Mouse (Mus musculus): ENCODE measurements around the gene Grm2. TPM values are rescaled to one million over a fixed set of nuclear protein-coding genes. Genes with fewer than 3 reads are reported as not detected.
"Not testable (repeated sequence)": the region's sequence is repeated elsewhere in the genome, so short reads cannot be mapped to it uniquely, and the experiment has no call there.

Gene Grm2
- total and polyA plus RNA-seq, 2 experiments = not detected

- no peaks in the 10 kb centered on the region for H3K36me3 ChIP-seq (ENCODE audit: control insufficient read depth, insufficient read depth, low read length)
- 0 out of 2 replicates have a peak, but pooled peaks cover 2% of the 10 kb centered on the region for H3K27me3 ChIP-seq (ENCODE audit: control insufficient read depth, insufficient read depth, low read length)
- H3K27ac ChIP-seq (replicated peaks; ENCODE audit: insufficient read depth, low read depth, low read length) = no peak overlapping the region
- DNase-seq (ENCODE audit: extremely low read depth, low read depth, low spot score) = no peak
- H3K4me3 ChIP-seq (ENCODE audit: insufficient read depth, low read depth, low read length) = no peak overlapping the region
- H3K79me2 ChIP-seq (ENCODE audit: control insufficient read depth, insufficient read depth, low read length) = no peaks in the 10 kb centered on the region
- H3K9ac ChIP-seq (ENCODE audit: low read depth, low read length) = no peak overlapping the region
- H3K4me1 ChIP-seq (ENCODE audit: control insufficient read depth, insufficient read depth, low read length) = no peaks in the 10 kb centered on the region
- TF ChIP-seq POLR2A (IDR thresholded peaks at IDR 0.05; ENCODE audit: extremely low read depth, insufficient read depth, low read length) (no peak), CTCF (IDR thresholded peaks at IDR 0.05; ENCODE audit: low read depth, low read length) (no peak)
- WGBS = 79% methylated on average over 9 of the region's 9 CpGs
Observed at GRCm38 (mm10) chr9:106645684-106646271, 10.1 kb downstream of the Grm2 start.

GRCm38 (mm10) chr9:106643787-106644186 lies 12.1 kb downstream of the Grm2 start:
- no peak for DNase-seq (ENCODE audit: extremely low read depth, low read depth, low spot score)
- H3K4me1 ChIP-seq (ENCODE audit: control insufficient read depth, insufficient read depth, low read length) = no peaks in the 10 kb centered on the region
- no peak for TF ChIP-seq POLR2A (IDR thresholded peaks at IDR 0.05; ENCODE audit: extremely low read depth, insufficient read depth, low read length)
- TF ChIP-seq CTCF (IDR thresholded peaks at IDR 0.05; ENCODE audit: low read depth, low read length) = peak; percentile 28; the same call in 1 of the 2 replicates
- no peak overlapping the region for H3K9ac ChIP-seq (ENCODE audit: low read depth, low read length)
- no peaks in the 10 kb centered on the region for H3K36me3 ChIP-seq (ENCODE audit: control insufficient read depth, insufficient read depth, low read length)
- H3K27me3 ChIP-seq (ENCODE audit: control insufficient read depth, insufficient read depth, low read length) = 0 out of 2 replicates have a peak, but pooled peaks cover 2% of the 10 kb centered on the region
- H3K79me2 ChIP-seq (ENCODE audit: control insufficient read depth, insufficient read depth, low read length) = no peaks in the 10 kb centered on the region
- no peak overlapping the region for H3K4me3 ChIP-seq (ENCODE audit: insufficient read depth, low read depth, low read length)
- H3K27ac ChIP-seq (replicated peaks; ENCODE audit: insufficient read depth, low read depth, low read length) = no peak overlapping the region
- WGBS = 67% methylated on average over 6 of the region's 6 CpGs

GRCm38 (mm10) chr9:106643128-106643527 lies 12.8 kb downstream of the Grm2 start:
- H3K79me2 ChIP-seq (ENCODE audit: control insufficient read depth, insufficient read depth, low read length) = no peaks in the 10 kb centered on the region
- no peaks in the 10 kb centered on the region for H3K4me1 ChIP-seq (ENCODE audit: control insufficient read depth, insufficient read depth, low read length)
- TF ChIP-seq CTCF (IDR thresholded peaks at IDR 0.05; ENCODE audit: low read depth, low read length) (peak; percentile 99), POLR2A (IDR thresholded peaks at IDR 0.05; ENCODE audit: extremely low read depth, insufficient read depth, low read length) (no peak)
- H3K27me3 ChIP-seq (ENCODE audit: control insufficient read depth, insufficient read depth, low read length) = 0 out of 2 replicates have a peak, but pooled peaks cover 2% of the 10 kb centered on the region
- no peaks in the 10 kb centered on the region for H3K36me3 ChIP-seq (ENCODE audit: control insufficient read depth, insufficient read depth, low read length)
- H3K9ac ChIP-seq (ENCODE audit: low read depth, low read length) = no peak overlapping the region
- WGBS = 23% methylated on average over 7 of the region's 7 CpGs
- no peak overlapping the region for H3K4me3 ChIP-seq (ENCODE audit: insufficient read depth, low read depth, low read length)
- no peak overlapping the region for H3K27ac ChIP-seq (replicated peaks; ENCODE audit: insufficient read depth, low read depth, low read length)
- DNase-seq (ENCODE audit: extremely low read depth, low read depth, low spot score) = peak; percentile 90

GRCm38 (mm10) chr9:106641346-106641745 lies 14.5 kb downstream of the Grm2 start:
- 67% methylated on average over 5 of the region's 5 CpGs for WGBS
- no peak overlapping the region for H3K27ac ChIP-seq (replicated peaks; ENCODE audit: insufficient read depth, low read depth, low read length)
- H3K9ac ChIP-seq (ENCODE audit: low read depth, low read length) = no peak overlapping the region
- no peaks in the 10 kb centered on the region for H3K4me1 ChIP-seq (ENCODE audit: control insufficient read depth, insufficient read depth, low read length)
- no peaks in the 10 kb centered on the region for H3K36me3 ChIP-seq (ENCODE audit: control insufficient read depth, insufficient read depth, low read length)
- H3K27me3 ChIP-seq (ENCODE audit: control insufficient read depth, insufficient read depth, low read length) = no peaks in the 10 kb centered on the region
- no peak for TF ChIP-seq CTCF (IDR thresholded peaks at IDR 0.05; ENCODE audit: low read depth, low read length)
- TF ChIP-seq POLR2A (IDR thresholded peaks at IDR 0.05; ENCODE audit: extremely low read depth, insufficient read depth, low read length) = no peak
- H3K79me2 ChIP-seq (ENCODE audit: control insufficient read depth, insufficient read depth, low read length) = no peaks in the 10 kb centered on the region
- H3K4me3 ChIP-seq (ENCODE audit: insufficient read depth, low read depth, low read length) = no peak overlapping the region
- DNase-seq (ENCODE audit: extremely low read depth, low read depth, low spot score) = no peak

- WGBS = 92% methylated on average over 8 of the region's 8 CpGs
- TF ChIP-seq POLR2A (IDR thresholded peaks at IDR 0.05; ENCODE audit: extremely low read depth, insufficient read depth, low read length) (no peak), CTCF (IDR thresholded peaks at IDR 0.05; ENCODE audit: low read depth, low read length) (no peak)
- no peak for DNase-seq (ENCODE audit: extremely low read depth, low read depth, low spot score)
- no peak overlapping the region for H3K27ac ChIP-seq (replicated peaks; ENCODE audit: insufficient read depth, low read depth, low read length)
- H3K79me2 ChIP-seq (ENCODE audit: control insufficient read depth, insufficient read depth, low read length) = no peaks in the 10 kb centered on the region
- H3K9ac ChIP-seq (ENCODE audit: low read depth, low read length) = no peak overlapping the region
- no peak overlapping the region for H3K4me3 ChIP-seq (ENCODE audit: insufficient read depth, low read depth, low read length)
- no peaks in the 10 kb centered on the region for H3K4me1 ChIP-seq (ENCODE audit: control insufficient read depth, insufficient read depth, low read length)
- no peaks in the 10 kb centered on the region for H3K36me3 ChIP-seq (ENCODE audit: control insufficient read depth, insufficient read depth, low read length)
- no peaks in the 10 kb centered on the region for H3K27me3 ChIP-seq (ENCODE audit: control insufficient read depth, insufficient read depth, low read length)
Observed at GRCm38 (mm10) chr9:106638154-106638553, 17.7 kb downstream of the Grm2 start.

- H3K36me3 ChIP-seq (ENCODE audit: control insufficient read depth, insufficient read depth, low read length) = no peaks in the 10 kb centered on the region
Observed at GRCm38 (mm10) chr9:106632185-106632584, 23.7 kb downstream of the Grm2 start.

GRCm38 (mm10) chr9:106627796-106628195 lies 28.1 kb downstream of the Grm2 start:
- H3K36me3 ChIP-seq (ENCODE audit: control insufficient read depth, insufficient read depth, low read length); DNase-seq (ENCODE audit: extremely low read depth, low read depth, low spot score); H3K27ac ChIP-seq (replicated peaks; ENCODE audit: insufficient read depth, low read depth, low read length); H3K9ac ChIP-seq (ENCODE audit: low read depth, low read length); H3K4me1 ChIP-seq (ENCODE audit: control insufficient read depth, insufficient read depth, low read length); H3K27me3 ChIP-seq (ENCODE audit: control insufficient read depth, insufficient read depth, low read length); H3K4me3 ChIP-seq (ENCODE audit: insufficient read depth, low read depth, low read length); H3K79me2 ChIP-seq (ENCODE audit: control insufficient read depth, insufficient read depth, low read length): not testable (repeated sequence)
- 45% methylated on average over 8 of the region's 8 CpGs for WGBS

More at GRCm38 (mm10) chr9:106632185-106632584, 23.7 kb downstream of the Grm2 start:
- DNase-seq (ENCODE audit: extremely low read depth, low read depth, low spot score) = no peak
- WGBS = 51% methylated on average over 5 of the region's 5 CpGs
- Histone ChIP-seq H3K27ac (replicated peaks; ENCODE audit: insufficient read depth, low read depth, low read length) (no peak overlapping the region), H3K27me3 (ENCODE audit: control insufficient read depth, insufficient read depth, low read length) (no peaks in the 10 kb centered on the region), H3K4me1 (ENCODE audit: control insufficient read depth, insufficient read depth, low read length) (no peaks in the 10 kb centered on the region), H3K9ac (ENCODE audit: low read depth, low read length) (no peak overlapping the region), H3K4me3 (ENCODE audit: insufficient read depth, low read depth, low read length) (no peak overlapping the region), H3K79me2 (ENCODE audit: control insufficient read depth, insufficient read depth, low read length) (no peaks in the 10 kb centered on the region)
- TF ChIP-seq POLR2A (IDR thresholded peaks at IDR 0.05; ENCODE audit: extremely low read depth, insufficient read depth, low read length) (no peak), CTCF (IDR thresholded peaks at IDR 0.05; ENCODE audit: low read depth, low read length) (no peak)
